Mouse (Mus musculus) CH12.LX (cell line): ENCODE measurements at regions not wholly inside any gene's neighbourhood (a gene's known extent, or its start where the extent isn't known, plus 50 kb on each side); places are given as distances from the start of the nearest gene placed in this dataset.

Experiments used
- DNase-seq: peaks from one replicate; pipeline ENCODE4 v3.0.0-alpha.2; 2013; ENCODE audit errors: extremely low read depth
- H3K27ac ChIP-seq: 2 replicates; pipeline ENCODE4 v1.5.1; 2012; ENCODE audit warnings: low read depth, mild to moderate bottlenecking, control low read depth, moderate library complexity; ENCODE audit not compliant: insufficient read depth
- H3K27me3 ChIP-seq: replicated peaks from 2 replicates; pipeline ENCODE3; 2012; ENCODE audit warnings: inconsistent platforms
- H3K36me3 ChIP-seq, 2 experiments: replicated peaks in 1 of 2; 2 replicates each; pipeline versions ENCODE3 to v1.6.1; 2012; ENCODE audit warnings: inconsistent platforms in 1 of 2, low read length in 1 of 2, mild to moderate bottlenecking in 1 of 2, mixed read lengths in 1 of 2, moderate library complexity in 1 of 2; ENCODE audit not compliant: control insufficient read depth in 1 of 2, insufficient read depth in 1 of 2
- H3K4me1 ChIP-seq, 2 experiments: 2 replicates each; pipeline ENCODE4 v1.6.1; 2012; ENCODE audit warnings: inconsistent platforms in 1 of 2, moderate library complexity in 1 of 2; ENCODE audit not compliant: insufficient read depth in 2 of 2, control insufficient read depth in 1 of 2
- H3K4me2 ChIP-seq: 2 replicates; pipeline ENCODE4 v1.6.1; 2012; ENCODE audit warnings: low read depth, mild to moderate bottlenecking, control low read depth; ENCODE audit not compliant: poor library complexity, insufficient read depth, severe bottlenecking
- H3K4me3 ChIP-seq, 3 experiments: fragments of 150-350 bp in 1 of 3; sonication (generic) in 1 of 3; replicated peaks in 1 of 3; 2 replicates each; pipeline versions ENCODE3 to v1.5.1; 2011 to 2012; ENCODE audit warnings: low read depth in 2 of 3, low read length in 2 of 3, mild to moderate bottlenecking in 2 of 3, moderate library complexity in 2 of 3, control low read depth in 1 of 3, improper control_type of control experiment in 1 of 3, inconsistent platforms in 1 of 3, mixed read lengths in 1 of 3; ENCODE audit not compliant: poor library complexity in 1 of 3
- H3K79me2 ChIP-seq: replicated peaks from 2 replicates; pipeline ENCODE4 v1.6.1; 2012; ENCODE audit warnings: mild to moderate bottlenecking, moderate library complexity; ENCODE audit not compliant: control insufficient read depth, poor library complexity, insufficient read depth, severe bottlenecking; ENCODE audit errors: extremely low read depth
- H3K9ac ChIP-seq: 2 replicates; pipeline ENCODE4 v1.6.1; 2012; ENCODE audit warnings: low read depth, mild to moderate bottlenecking, control low read depth, moderate library complexity; ENCODE audit not compliant: insufficient read depth
- H3K9me3 ChIP-seq: replicated peaks from 2 replicates; pipeline ENCODE3; 2012; ENCODE audit warnings: low read length, inconsistent platforms, mixed read lengths
- CTCF ChIP-seq, 2 experiments: IDR thresholded peaks in 1 of 2; conservative IDR thresholded peaks in 1 of 2; 2 replicates each; pipeline ENCODE4 v1.5.1; 2011 to 2012; ENCODE audit warnings: low read depth in 2 of 2, low read length in 2 of 2, improper control_type of control experiment in 1 of 2, inconsistent platforms in 1 of 2, mild to moderate bottlenecking in 1 of 2, moderate library complexity in 1 of 2
- ELF1 ChIP-seq: IDR thresholded peaks from 2 replicates; pipeline ENCODE4 v1.6.1; 2014; ENCODE audit warnings: low read depth, mild to moderate bottlenecking, inconsistent platforms, low read length, improper control_type of control experiment
- EP300 ChIP-seq: IDR thresholded peaks from 2 replicates; pipeline ENCODE4 v1.6.1; 2011; ENCODE audit warnings: low read length, improper control_type of control experiment
- GABPA ChIP-seq: IDR thresholded peaks from 2 replicates; pipeline ENCODE4 v1.6.1; 2012; ENCODE audit warnings: low read depth, low read length, improper control_type of control experiment, inconsistent platforms; ENCODE audit not compliant: insufficient replicate concordance
- HCFC1 ChIP-seq: IDR thresholded peaks from 2 replicates; pipeline ENCODE4 v1.6.1; 2012; ENCODE audit warnings: low read depth, mild to moderate bottlenecking, inconsistent platforms, low read length, improper control_type of control experiment
- IRF4 ChIP-seq: IDR thresholded peaks from 2 replicates; pipeline ENCODE4 v1.6.1; 2014; ENCODE audit warnings: low read depth, mild to moderate bottlenecking, inconsistent platforms, low read length, improper control_type of control experiment
- JUN ChIP-seq: IDR thresholded peaks from 2 replicates; pipeline ENCODE4 v1.6.1; 2011; ENCODE audit warnings: low read depth, mild to moderate bottlenecking, low read length, improper control_type of control experiment, moderate library complexity; ENCODE audit not compliant: insufficient read depth
- JUND ChIP-seq: conservative IDR thresholded peaks from 2 replicates; pipeline ENCODE4 v1.6.1; 2011; ENCODE audit warnings: low read depth, low read length, improper control_type of control experiment
- MAFK ChIP-seq: IDR thresholded peaks from 2 replicates; pipeline ENCODE4 v1.6.1; 2011; ENCODE audit warnings: low read length, improper control_type of control experiment; ENCODE audit not compliant: insufficient replicate concordance
- MEF2A ChIP-seq: IDR thresholded peaks from 2 replicates; pipeline ENCODE4 v1.6.1; 2014; ENCODE audit warnings: low read depth, mild to moderate bottlenecking, inconsistent platforms, low read length, improper control_type of control experiment, borderline replicate concordance
- MXI1 ChIP-seq: IDR thresholded peaks from 2 replicates; pipeline ENCODE4 v1.6.1; 2011; ENCODE audit warnings: mild to moderate bottlenecking, low read depth, low read length, improper control_type of control experiment
- PAX5 ChIP-seq: IDR thresholded peaks from 2 replicates; pipeline ENCODE4 v1.6.1; 2012; ENCODE audit warnings: low read length, inconsistent platforms, mixed read lengths
- POLR2A ChIP-seq: IDR thresholded peaks from 2 replicates; pipeline ENCODE4 v1.6.1; 2011; ENCODE audit warnings: low read depth, mild to moderate bottlenecking, improper control_type of control experiment, low read length
- POLR2AphosphoS2 ChIP-seq: IDR thresholded peaks from 2 replicates; pipeline ENCODE4 v1.6.1; 2011; ENCODE audit warnings: low read depth, low read length, improper control_type of control experiment
- RCOR1 ChIP-seq: conservative IDR thresholded peaks from 2 replicates; pipeline ENCODE4 v1.6.1; 2012; ENCODE audit warnings: low read depth, mild to moderate bottlenecking, inconsistent platforms, low read length, improper control_type of control experiment
- SIN3A ChIP-seq: IDR thresholded peaks from 2 replicates; pipeline ENCODE4 v1.6.1; 2012; ENCODE audit warnings: low read length, improper control_type of control experiment, inconsistent platforms
- SMC3 ChIP-seq: IDR thresholded peaks from 2 replicates; pipeline ENCODE4 v1.6.1; 2011; ENCODE audit warnings: low read depth, low read length, improper control_type of control experiment
- TBP ChIP-seq: conservative IDR thresholded peaks from 2 replicates; pipeline ENCODE4 v1.6.1; 2011; ENCODE audit warnings: low read depth, low read length, improper control_type of control experiment
- TCF12 ChIP-seq: IDR thresholded peaks from 2 replicates; pipeline ENCODE4 v1.6.1; 2014; ENCODE audit warnings: low read depth, mild to moderate bottlenecking, inconsistent platforms, low read length, improper control_type of control experiment
- UBTF ChIP-seq: IDR thresholded peaks from 2 replicates; pipeline ENCODE4 v1.6.1; 2012; ENCODE audit warnings: low read depth, mild to moderate bottlenecking, inconsistent platforms, low read length, improper control_type of control experiment, moderate library complexity
- USF1 ChIP-seq: IDR thresholded peaks from 2 replicates; pipeline ENCODE4 v1.6.1; 2014; ENCODE audit warnings: low read depth, mild to moderate bottlenecking, inconsistent platforms, low read length, improper control_type of control experiment
- ZC3H11A ChIP-seq: IDR thresholded peaks from 2 replicates; pipeline ENCODE4 v1.6.1; 2012; ENCODE audit warnings: low read depth, mild to moderate bottlenecking, inconsistent platforms, low read length, improper control_type of control experiment
- ZMIZ1 ChIP-seq: IDR thresholded peaks from 2 replicates; pipeline ENCODE4 v1.6.1; 2012; ENCODE audit warnings: low read depth, mild to moderate bottlenecking, inconsistent platforms, low read length, improper control_type of control experiment
- dilution Hi-C: fragments of 300-500 bp; cut with MboI; formaldehyde crosslinking; loops from 2 replicates; pipeline ENCODE4 v1.14.3; 2020; ENCODE audit warnings: low sequenced_read_pairs; ENCODE audit not compliant: extremely low pct_unique_long_range_greater_than_20kb, extremely low pct_ligation_motif_present
- in situ Hi-C: fragments of 300-500 bp; cut with MboI; formaldehyde crosslinking; loops from 3 replicates; pipeline ENCODE4 v1.14.3; 2019; ENCODE audit warnings: low sequenced_read_pairs, low pct_ligation_motif_present, low pct_unique_long_range_greater_than_20kb, mixed read lengths

GRCm38 (mm10) chr5:73884998-73885397 lies 183.2 kb downstream of the Usp46 start:
- Histone ChIP-seq H3K27ac (no peak overlapping the region), H3K79me2 (no peaks in the 10 kb centered on the region), H3K4me2 (no peak overlapping the region), H3K27me3 (no peaks in the 10 kb centered on the region), H3K36me3 (no peaks in the 10 kb centered on the region), H3K9ac (no peak overlapping the region), H3K4me1 (peaks cover 3 to 4% of the 10 kb centered on the region in 2 experiments; a peak in 3 of 4 replicates), H3K4me3 (no peak overlapping the region), H3K9me3 (no peaks in the 10 kb centered on the region)
- TF ChIP-seq ELF1 (no peak), TBP (no peak), PAX5 (no peak), ZMIZ1 (no peak), JUND (no peak), GABPA (no peak), ZC3H11A (no peak), USF1 (no peak), CTCF (conservative IDR thresholded peaks at IDR 0.05 in 1 of 2, IDR thresholded peaks at IDR 0.05 in 1 of 2; ENCODE audit: low read depth in 2 of 2, low read length in 2 of 2) (no peak), HCFC1 (no peak), EP300 (no peak), UBTF (no peak), RCOR1 (no peak), TCF12 (no peak)
- in situ Hi-C loops: no loop called here
- dilution Hi-C loops: no loop called here
- DNase-seq: no peak

- peaks cover 3 to 4% of the 10 kb centered on the region in 2 experiments; a peak in 3 of 4 replicates for H3K4me1 ChIP-seq
- no peaks in the 10 kb centered on the region for H3K9me3 ChIP-seq
- in situ Hi-C loops (no loop called here), dilution Hi-C loops (no loop called here)
- H3K4me3 ChIP-seq: no peak overlapping the region
- no peak for DNase-seq
- no peaks in the 10 kb centered on the region for H3K36me3 ChIP-seq
- no peak overlapping the region for H3K27ac ChIP-seq
- H3K9ac ChIP-seq: no peak overlapping the region
- TF ChIP-seq MAFK: no peak
- TF ChIP-seq SIN3A: no peak
- TF ChIP-seq POLR2A: no peak
- no peak for TF ChIP-seq ZMIZ1
- TF ChIP-seq JUN: no peak
- no peak for TF ChIP-seq USF1
- no peak for TF ChIP-seq HCFC1
- TF ChIP-seq UBTF: no peak
- TF ChIP-seq POLR2AphosphoS2: no peak
- no peak for TF ChIP-seq MXI1
- no peak for TF ChIP-seq RCOR1
- no peak for TF ChIP-seq SMC3
- no peak for TF ChIP-seq ZC3H11A
- TF ChIP-seq MEF2A: no peak
- no peak for TF ChIP-seq TBP
- no peak for TF ChIP-seq IRF4
- TF ChIP-seq TCF12: no peak
- no peak overlapping the region for H3K4me2 ChIP-seq
- H3K27me3 ChIP-seq: no peaks in the 10 kb centered on the region
- H3K79me2 ChIP-seq: no peaks in the 10 kb centered on the region
Observed at GRCm38 (mm10) chr5:73885691-73886090, 182.5 kb downstream of the Usp46 start.
